Mouse (Mus musculus): ENCODE measurements around the gene Ehmt1. TPM values are rescaled to one million over a fixed set of nuclear protein-coding genes. Genes with fewer than 3 reads are reported as not detected.

The Ehmt1 gene
- polyA plus RNA-seq, 1 experiment from 2014 or later, result 54.7 TPM

DNA sequence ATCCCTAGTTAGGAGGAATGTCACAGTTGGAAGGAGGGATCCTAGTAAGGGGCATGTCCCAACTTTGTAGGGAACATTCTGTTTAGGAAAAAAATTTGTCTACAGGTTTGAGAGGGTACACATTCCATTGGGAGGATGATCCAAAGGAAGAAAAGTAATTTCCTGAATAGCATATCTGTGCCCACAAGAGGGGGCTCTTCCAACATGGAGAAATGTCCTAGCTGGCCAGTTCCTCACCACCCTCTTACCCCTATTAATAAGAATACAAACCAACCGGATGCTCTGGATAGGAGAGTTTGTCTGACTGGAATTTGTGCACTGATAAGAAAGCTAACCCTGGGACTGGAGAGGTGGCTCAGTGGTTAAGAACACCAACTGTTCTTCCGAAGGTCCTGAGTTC is 4.1 kb upstream of the Ehmt1 start:
- ATAC-seq (replicated peaks; ENCODE audit: low FRiP score) (no peak), DNase-seq (ENCODE audit: low spot score) (no peak)
- Histone ChIP-seq H3K36me3 (ENCODE audit: control insufficient read depth, insufficient read depth, low read length) (0 out of 2 replicates have a peak, but pooled peaks cover 2% of the 10 kb centered on the region), H3K9me3 (ENCODE audit: control insufficient read depth, low read length) (no peaks in the 10 kb centered on the region), H3K9ac (ENCODE audit: low read depth, low read length) (no peak overlapping the region), H3K4me3 (ENCODE audit: low read depth, low read length) (no peak overlapping the region), H3K27me3 (replicated peaks; ENCODE audit: control insufficient read depth, insufficient read depth, low read length) (no peaks in the 10 kb centered on the region), H3K4me1 (replicated peaks; ENCODE audit: control insufficient read depth, insufficient read depth, low read length) (no peaks in the 10 kb centered on the region), H3K27ac (ENCODE audit: low read depth, low read length) (no peak overlapping the region), H3K4me2 (no peak overlapping the region)
- 57% methylated on average over 2 of the region's 2 CpGs for WGBS

DNA sequence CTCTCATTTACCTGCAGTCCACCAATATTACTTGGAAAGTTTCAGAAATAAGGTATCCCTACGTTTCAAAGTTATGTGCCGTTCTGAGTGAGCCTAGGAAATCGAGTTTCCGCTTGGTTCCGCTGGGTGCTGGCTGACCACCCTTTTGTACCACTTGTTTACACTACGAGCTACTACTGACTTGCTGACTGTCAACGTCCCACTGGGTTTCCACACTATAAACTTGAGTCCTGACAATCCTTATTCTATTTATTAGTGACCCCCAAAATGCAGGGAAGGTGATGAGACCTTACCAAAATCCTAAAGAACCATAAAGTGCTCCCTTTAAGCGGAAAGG is 393 bp upstream of the Ehmt1 start:
- H3K9me3 ChIP-seq (ENCODE audit: control insufficient read depth, low read length), result no peaks in the 10 kb centered on the region
- H3K27me3 ChIP-seq (replicated peaks; ENCODE audit: control insufficient read depth, insufficient read depth, low read length), result no peaks in the 10 kb centered on the region
- no peak for DNase-seq (ENCODE audit: low spot score)
- no peaks in the 10 kb centered on the region for H3K36me3 ChIP-seq (ENCODE audit: control insufficient read depth, insufficient read depth, low read length)
- 9% methylated on average over 8 of the region's 8 CpGs for WGBS
- peak overlapping the region; percentile 98 for H3K9ac ChIP-seq (ENCODE audit: low read depth, low read length)
- peaks cover 10% of the 10 kb centered on the region for H3K4me1 ChIP-seq (replicated peaks; ENCODE audit: control insufficient read depth, insufficient read depth, low read length)
- H3K27ac ChIP-seq (ENCODE audit: low read depth, low read length), result peak overlapping the region; percentile 94
- peak overlapping the region; percentile 99 for H3K4me3 ChIP-seq (ENCODE audit: low read depth, low read length)
- H3K4me2 ChIP-seq, result peak overlapping the region; percentile 80
- ATAC-seq (replicated peaks; ENCODE audit: low FRiP score), result peak; percentile 67

DNA sequence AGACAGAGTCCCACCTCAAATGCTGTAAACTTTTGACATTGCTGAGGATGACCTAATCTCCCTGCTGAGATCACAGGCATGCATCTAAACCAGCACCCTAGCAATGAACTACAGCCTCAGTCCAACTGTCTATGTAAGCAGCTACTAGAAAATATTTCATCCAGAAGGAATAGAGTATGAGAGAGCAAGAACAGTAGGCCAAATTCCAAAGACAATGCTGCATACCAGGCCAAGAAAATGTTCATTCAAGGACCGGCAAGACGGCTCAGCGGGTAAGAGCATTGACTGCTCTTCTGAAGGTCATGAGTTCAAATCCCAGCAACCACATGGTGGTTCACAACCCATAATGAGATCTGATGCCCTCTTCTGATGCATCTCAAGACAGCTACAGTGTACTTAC is 4.7 kb downstream of the Ehmt1 start:
- Histone ChIP-seq H3K4me3 (ENCODE audit: low read depth, low read length) (no peak overlapping the region), H3K27me3 (replicated peaks; ENCODE audit: control insufficient read depth, insufficient read depth, low read length) (no peaks in the 10 kb centered on the region), H3K9me3 (ENCODE audit: control insufficient read depth, low read length) (no peaks in the 10 kb centered on the region), H3K9ac (ENCODE audit: low read depth, low read length) (no peak overlapping the region), H3K27ac (ENCODE audit: low read depth, low read length) (no peak overlapping the region), H3K4me1 (replicated peaks; ENCODE audit: control insufficient read depth, insufficient read depth, low read length) (peaks cover 10% of the 10 kb centered on the region), H3K36me3 (ENCODE audit: control insufficient read depth, insufficient read depth, low read length) (no peaks in the 10 kb centered on the region), H3K4me2 (no peak overlapping the region)
- 95% methylated on average over 3 of the region's 3 CpGs for whole genome bisulfite sequencing
- DNase-seq (ENCODE audit: low spot score) (no peak), ATAC-seq (replicated peaks; ENCODE audit: low FRiP score) (no peak)

DNA sequence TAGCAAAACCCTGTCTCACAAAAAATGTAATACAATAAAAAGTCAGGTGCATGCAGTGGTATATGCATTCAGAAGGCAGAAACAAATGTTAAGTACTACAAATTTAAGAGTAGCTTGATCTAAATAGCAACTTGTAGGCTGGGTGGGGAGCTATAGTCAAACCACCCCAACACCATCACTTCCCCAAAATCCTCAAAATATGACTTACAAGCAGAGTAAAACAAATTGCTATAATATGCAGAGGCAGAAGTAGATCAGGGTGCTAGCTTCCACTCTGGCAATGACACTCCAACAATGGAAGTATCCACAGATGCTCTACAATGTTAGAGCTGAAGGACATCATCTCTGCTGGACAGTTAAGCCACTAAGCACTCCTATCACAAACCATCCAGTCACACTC is 6.8 kb downstream of the Ehmt1 start:
- Histone ChIP-seq H3K4me2 (no peak overlapping the region), H3K4me1 (replicated peaks; ENCODE audit: control insufficient read depth, insufficient read depth, low read length) (peaks cover 3% of the 10 kb centered on the region), H3K27ac (ENCODE audit: low read depth, low read length) (no peak overlapping the region), H3K27me3 (replicated peaks; ENCODE audit: control insufficient read depth, insufficient read depth, low read length) (no peaks in the 10 kb centered on the region), H3K9ac (ENCODE audit: low read depth, low read length) (no peak overlapping the region), H3K4me3 (ENCODE audit: low read depth, low read length) (no peak overlapping the region), H3K9me3 (ENCODE audit: control insufficient read depth, low read length) (no peaks in the 10 kb centered on the region), H3K36me3 (ENCODE audit: control insufficient read depth, insufficient read depth, low read length) (no peaks in the 10 kb centered on the region)
- ATAC-seq (replicated peaks; ENCODE audit: low FRiP score) (no peak), DNase-seq (ENCODE audit: low spot score) (no peak)

DNA sequence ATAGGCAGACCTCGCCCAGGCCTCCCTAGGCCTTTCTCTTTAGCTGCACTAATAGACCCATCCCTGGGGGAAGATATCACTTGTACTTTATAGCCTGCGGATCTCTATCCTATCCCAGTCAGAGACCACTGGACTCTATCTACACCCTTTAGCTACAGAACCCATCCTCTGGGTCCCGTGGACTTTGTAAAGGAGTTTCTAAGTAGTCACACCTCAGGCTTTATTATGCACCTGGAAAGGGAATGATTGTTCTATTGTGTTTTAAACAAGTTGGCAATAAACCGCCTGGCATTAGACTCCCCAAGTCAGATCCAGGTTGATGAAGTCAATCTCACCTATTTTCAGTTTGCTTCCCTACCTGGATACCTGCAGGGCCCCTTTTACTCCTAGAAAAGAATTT is 7.2 kb downstream of the Ehmt1 start:
- Histone ChIP-seq H3K27me3 (replicated peaks; ENCODE audit: control insufficient read depth, insufficient read depth, low read length) (no peaks in the 10 kb centered on the region), H3K36me3 (ENCODE audit: control insufficient read depth, insufficient read depth, low read length) (no peaks in the 10 kb centered on the region), H3K4me3 (ENCODE audit: low read depth, low read length) (no peak overlapping the region), H3K27ac (ENCODE audit: low read depth, low read length) (no peak overlapping the region), H3K9me3 (ENCODE audit: control insufficient read depth, low read length) (no peaks in the 10 kb centered on the region), H3K9ac (ENCODE audit: low read depth, low read length) (no peak overlapping the region), H3K4me1 (replicated peaks; ENCODE audit: control insufficient read depth, insufficient read depth, low read length) (0 out of 2 replicates have a peak, but pooled peaks cover under 1% of the 10 kb centered on the region), H3K4me2 (no peak overlapping the region)
- DNase-seq (ENCODE audit: low spot score) (no peak), ATAC-seq (replicated peaks; ENCODE audit: low FRiP score) (no peak)
- 91% methylated on average over 4 of the region's 4 CpGs for WGBS

DNA sequence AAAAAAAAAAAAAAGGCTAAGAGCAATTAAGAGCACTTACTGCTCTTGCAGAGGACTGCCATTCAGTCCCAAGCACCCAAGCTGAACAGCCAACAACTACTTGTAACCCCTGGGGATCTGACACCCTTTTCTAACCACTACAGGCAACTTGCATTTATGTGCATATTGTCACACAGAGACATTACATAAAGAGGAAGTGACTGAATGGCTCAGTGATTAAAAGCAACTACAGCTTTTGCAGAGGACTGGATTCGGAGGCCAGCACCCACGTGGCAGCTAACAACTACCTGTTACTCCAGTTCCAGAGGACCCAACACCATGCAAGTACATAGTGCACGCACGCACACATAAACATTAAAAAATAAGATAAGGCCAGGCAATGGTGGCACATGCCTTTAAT is 8.9 kb downstream of the Ehmt1 start:
- H3K9ac ChIP-seq (ENCODE audit: low read depth, low read length), result no peak overlapping the region

DNA sequence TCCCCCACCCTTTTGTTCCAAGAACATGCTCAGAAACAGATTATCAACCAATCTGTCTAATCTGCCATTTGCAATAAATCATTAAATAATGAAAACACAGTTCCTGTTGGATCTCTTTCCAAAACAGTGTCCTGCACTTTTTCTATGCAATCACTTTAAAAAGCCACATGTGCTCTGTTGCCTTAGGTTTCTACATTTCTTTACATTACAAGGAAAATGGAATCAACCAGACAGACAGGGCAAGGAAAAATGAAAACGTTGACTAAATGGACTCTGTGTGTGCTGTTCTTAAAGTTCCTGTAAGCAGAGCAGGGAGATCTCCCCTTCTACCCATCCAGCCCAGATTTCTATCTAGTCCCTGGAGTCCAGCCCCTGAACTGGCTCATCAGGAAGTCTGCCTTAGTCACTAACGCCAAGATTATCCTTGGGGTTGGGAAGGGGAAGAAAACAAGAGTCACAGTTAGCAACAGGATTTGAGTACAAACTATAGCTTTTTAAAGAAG is 13.7 kb downstream of the Ehmt1 start:
- Histone ChIP-seq H3K4me2 (no peak overlapping the region), H3K9me3 (ENCODE audit: control insufficient read depth, low read length) (no peaks in the 10 kb centered on the region), H3K27ac (ENCODE audit: low read depth, low read length) (no peak overlapping the region), H3K27me3 (replicated peaks; ENCODE audit: control insufficient read depth, insufficient read depth, low read length) (no peaks in the 10 kb centered on the region), H3K36me3 (ENCODE audit: control insufficient read depth, insufficient read depth, low read length) (no peaks in the 10 kb centered on the region), H3K9ac (ENCODE audit: low read depth, low read length) (no peak overlapping the region), H3K4me1 (replicated peaks; ENCODE audit: control insufficient read depth, insufficient read depth, low read length) (peaks cover 25% of the 10 kb centered on the region), H3K4me3 (ENCODE audit: low read depth, low read length) (no peak overlapping the region)
- 25% methylated on average over 2 of the region's 2 CpGs for WGBS
- DNase-seq (ENCODE audit: low spot score), result no peak
- ATAC-seq (replicated peaks; ENCODE audit: low FRiP score), result no peak

More for the DNA sequence above, 8.9 kb downstream of the Ehmt1 start:
- DNase-seq (ENCODE audit: low spot score) (no peak), ATAC-seq (replicated peaks; ENCODE audit: low FRiP score) (no peak)
- Histone ChIP-seq H3K4me3 (ENCODE audit: low read depth, low read length) (no peak overlapping the region), H3K36me3 (ENCODE audit: control insufficient read depth, insufficient read depth, low read length) (no peaks in the 10 kb centered on the region), H3K4me2 (no peak overlapping the region), H3K9me3 (ENCODE audit: control insufficient read depth, low read length) (no peaks in the 10 kb centered on the region), H3K27me3 (replicated peaks; ENCODE audit: control insufficient read depth, insufficient read depth, low read length) (no peaks in the 10 kb centered on the region), H3K27ac (ENCODE audit: low read depth, low read length) (no peak overlapping the region), H3K4me1 (replicated peaks; ENCODE audit: control insufficient read depth, insufficient read depth, low read length) (peaks cover 10% of the 10 kb centered on the region)
- 74% methylated on average over 4 of the region's 4 CpGs for WGBS

DNA sequence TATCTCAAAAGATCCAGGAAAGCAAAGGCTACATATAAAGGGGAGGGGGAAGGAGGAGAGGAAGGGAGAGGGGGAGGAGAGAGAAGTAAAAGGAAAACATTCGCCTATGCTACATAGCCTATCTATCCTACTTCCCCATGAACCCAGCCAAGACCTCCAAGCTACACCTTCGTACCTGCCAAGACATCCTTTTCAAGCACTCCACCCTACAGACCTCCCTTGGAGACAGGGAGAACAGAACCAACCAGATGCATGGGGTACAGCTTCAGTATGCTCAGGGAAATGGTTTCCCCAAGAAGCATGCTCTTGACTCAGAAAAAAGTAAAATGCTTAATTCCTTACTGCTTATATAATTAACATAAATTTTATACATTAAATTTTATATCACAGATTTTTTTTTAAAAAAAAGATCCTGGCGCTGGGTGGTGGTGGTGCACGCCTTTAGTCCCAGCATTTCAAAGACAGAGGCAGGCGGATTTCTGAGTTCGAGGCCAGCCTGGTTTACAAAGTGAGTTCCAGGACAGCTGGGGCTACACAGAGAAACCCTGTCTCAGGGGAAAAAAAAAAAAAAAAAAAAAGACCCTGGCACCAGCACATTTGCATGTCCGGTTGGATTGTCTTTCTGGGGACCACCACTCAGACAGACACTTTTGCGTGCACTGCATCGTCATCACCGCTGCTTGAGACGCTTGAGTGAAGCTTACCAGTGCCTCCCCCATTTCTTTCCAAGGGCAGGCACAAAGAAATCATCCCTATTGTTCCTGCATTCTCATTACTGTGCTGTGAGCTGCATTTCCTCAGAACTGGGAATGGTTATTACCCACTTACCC is 14.4 kb downstream of the Ehmt1 start:
- peaks cover 25% of the 10 kb centered on the region for H3K4me1 ChIP-seq (replicated peaks; ENCODE audit: control insufficient read depth, insufficient read depth, low read length)
- no peak for DNase-seq (ENCODE audit: low spot score)
- H3K4me3 ChIP-seq (ENCODE audit: low read depth, low read length), result no peak overlapping the region
- WGBS, result 81% methylated on average over 11 of the region's 11 CpGs
- no peaks in the 10 kb centered on the region for H3K9me3 ChIP-seq (ENCODE audit: control insufficient read depth, low read length)
- ATAC-seq (replicated peaks; ENCODE audit: low FRiP score), result no peak
- no peak overlapping the region for H3K4me2 ChIP-seq
- no peak overlapping the region for H3K9ac ChIP-seq (ENCODE audit: low read depth, low read length)
- no peaks in the 10 kb centered on the region for H3K27me3 ChIP-seq (replicated peaks; ENCODE audit: control insufficient read depth, insufficient read depth, low read length)
- H3K36me3 ChIP-seq (ENCODE audit: control insufficient read depth, insufficient read depth, low read length), result no peaks in the 10 kb centered on the region
- H3K27ac ChIP-seq (ENCODE audit: low read depth, low read length), result no peak overlapping the region

DNA sequence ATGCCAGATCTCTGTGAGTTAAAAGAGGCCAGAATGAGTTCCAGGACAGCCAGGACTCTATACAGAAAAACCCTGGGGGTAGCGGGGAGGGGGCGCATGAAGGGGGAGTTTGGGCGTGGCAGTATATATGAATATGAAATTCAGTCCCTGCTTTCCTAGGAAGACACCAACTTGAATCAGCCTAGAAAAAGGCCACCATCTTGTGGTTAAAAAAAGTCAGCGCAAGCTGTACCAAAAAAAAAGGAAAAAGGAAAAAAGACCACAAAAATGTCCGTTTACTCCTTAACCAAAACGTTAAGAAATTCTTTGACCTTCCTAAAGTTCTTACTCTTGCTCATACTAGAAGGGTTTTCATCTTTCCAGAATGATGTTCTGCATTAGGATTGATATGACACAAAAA is 16.4 kb downstream of the Ehmt1 start:
- H3K4me3 ChIP-seq (ENCODE audit: low read depth, low read length), result no peak overlapping the region
- no peak for ATAC-seq (replicated peaks; ENCODE audit: low FRiP score)
- no peak overlapping the region for H3K4me2 ChIP-seq
- no peaks in the 10 kb centered on the region for H3K9me3 ChIP-seq (ENCODE audit: control insufficient read depth, low read length)
- WGBS, result 75% methylated on average over 6 of the region's 6 CpGs
- H3K4me1 ChIP-seq (replicated peaks; ENCODE audit: control insufficient read depth, insufficient read depth, low read length), result peaks cover 25% of the 10 kb centered on the region
- no peaks in the 10 kb centered on the region for H3K36me3 ChIP-seq (ENCODE audit: control insufficient read depth, insufficient read depth, low read length)
- no peaks in the 10 kb centered on the region for H3K27me3 ChIP-seq (replicated peaks; ENCODE audit: control insufficient read depth, insufficient read depth, low read length)
- H3K9ac ChIP-seq (ENCODE audit: low read depth, low read length), result no peak overlapping the region
- no peak for DNase-seq (ENCODE audit: low spot score)
- H3K27ac ChIP-seq (ENCODE audit: low read depth, low read length), result no peak overlapping the region
